Mouse (Mus musculus): Measurements from ENCODE around the gene Hsd11b2.

- TF ChIP-seq CTCF (IDR thresholded peaks at IDR 0.05; ENCODE audit: low read depth, low read length) (no peak), TAL1 (conservative IDR thresholded peaks at IDR 0.05; ENCODE audit: low read depth, low read length) (no peak), POLR2AphosphoS5 (IDR thresholded peaks at IDR 0.05; ENCODE audit: insufficient replicate concordance, low read depth, low read length) (no peak), GATA1 (IDR thresholded peaks at IDR 0.05; ENCODE audit: borderline replicate concordance, low read length) (no peak)
These were observed 26.7 kb downstream of the Hsd11b2 start for GRCm38 (mm10) chr8:105545249-105545648.

Measured in G1E (cell line).